Mouse (Mus musculus) hindlimb bud, embryonic 11.5 days (tissue): Measurements from ENCODE around the gene Wnk4.
"Not testable (repeated sequence)": the region's sequence is repeated elsewhere in the genome, so short reads cannot be mapped to it uniquely, and the experiment has no call there.

Source experiments
- DNase-seq: peaks from one replicate; pipeline ENCODE4 v3.0.0-alpha.2; 2012; ENCODE audit warnings: low read depth, low spot score; ENCODE audit errors: extremely low spot score

The Wnk4 gene

DNA sequence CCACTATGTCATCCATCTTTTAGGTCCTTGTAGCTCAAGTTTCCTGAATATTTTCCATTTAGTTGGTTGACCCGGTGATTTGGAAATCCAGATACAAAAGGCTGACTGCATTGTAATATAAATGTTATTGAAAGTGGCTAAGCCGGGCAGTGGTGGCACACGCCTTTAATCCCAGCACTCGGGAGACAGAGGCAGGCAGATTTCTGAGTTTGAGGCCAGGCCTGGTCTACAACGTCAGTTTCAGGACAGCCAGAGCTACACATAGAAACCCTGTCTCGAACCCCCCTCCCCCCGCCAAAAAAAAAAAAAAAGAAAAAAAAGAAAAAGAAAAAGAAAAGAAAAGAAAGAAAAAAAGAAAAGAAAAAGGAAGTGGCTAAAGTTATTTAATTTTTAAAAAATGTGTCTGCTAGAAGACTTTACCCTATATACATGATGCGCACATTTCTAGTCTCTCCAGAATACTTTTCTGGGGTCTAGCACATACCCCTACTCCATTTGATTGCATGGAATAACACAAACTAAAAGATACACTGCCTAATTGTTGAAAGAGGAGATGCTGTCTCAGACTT lies 54.8 kb downstream of the Wnk4 start:
- DNase-seq = no peak

GRCm38 (mm10) chr11:101315665-101316500 lies 55.5 kb downstream of the Wnk4 start, which contains the start of gene Psme3:
Psme3 (plus strand) TSS chr11:101316213.
- peak; percentile 82 for DNase-seq

- no peak for DNase-seq
Measured at GRCm38 (mm10) chr11:101316501-101316917, 56.1 kb downstream of the Wnk4 start.

DNA sequence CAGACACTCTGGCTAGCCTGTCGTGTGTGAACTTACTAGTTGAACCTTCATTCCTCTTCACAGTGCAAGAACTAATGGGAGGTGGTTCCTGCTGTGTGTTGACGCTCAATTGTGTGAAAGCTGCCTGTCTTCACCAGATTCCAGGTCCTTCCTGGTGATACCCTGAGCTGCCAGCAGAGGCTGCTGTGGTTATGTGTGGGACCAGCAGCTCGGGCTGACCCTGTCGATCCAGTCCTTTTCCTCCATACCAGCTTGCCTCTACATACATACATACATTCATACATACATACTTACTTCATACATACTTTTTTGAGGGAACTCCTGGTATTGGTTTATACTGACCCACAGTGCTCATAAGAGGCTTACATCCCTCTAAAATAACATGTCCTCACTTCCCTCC lies 63.2 kb downstream of the Wnk4 start:
- no peak for DNase-seq

GRCm38 (mm10) chr11:101324763-101325162 lies 64.4 kb downstream of the Wnk4 start, which contains the start of gene Aoc2:
Aoc2 (plus strand) TSS chr11:101325063.
- DNase-seq = no peak

DNA sequence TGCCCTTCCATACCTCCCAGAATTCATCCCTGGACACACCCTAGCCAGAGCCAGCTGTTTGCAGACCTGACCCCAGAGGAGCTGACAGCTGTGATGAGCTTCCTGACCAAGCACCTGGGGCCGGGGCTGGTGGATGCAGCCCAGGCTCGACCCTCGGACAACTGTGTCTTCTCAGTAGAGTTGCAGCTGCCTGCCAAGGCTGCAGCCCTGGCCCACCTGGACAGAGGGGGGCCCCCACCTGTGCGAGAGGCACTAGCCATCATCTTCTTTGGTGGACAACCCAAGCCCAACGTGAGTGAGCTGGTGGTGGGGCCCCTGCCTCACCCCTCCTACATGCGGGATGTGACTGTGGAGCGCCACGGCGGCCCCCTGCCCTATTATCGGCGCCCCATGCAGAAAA lies 64.8 kb downstream of the Wnk4 start:
- not testable (repeated sequence) for DNase-seq

DNA sequence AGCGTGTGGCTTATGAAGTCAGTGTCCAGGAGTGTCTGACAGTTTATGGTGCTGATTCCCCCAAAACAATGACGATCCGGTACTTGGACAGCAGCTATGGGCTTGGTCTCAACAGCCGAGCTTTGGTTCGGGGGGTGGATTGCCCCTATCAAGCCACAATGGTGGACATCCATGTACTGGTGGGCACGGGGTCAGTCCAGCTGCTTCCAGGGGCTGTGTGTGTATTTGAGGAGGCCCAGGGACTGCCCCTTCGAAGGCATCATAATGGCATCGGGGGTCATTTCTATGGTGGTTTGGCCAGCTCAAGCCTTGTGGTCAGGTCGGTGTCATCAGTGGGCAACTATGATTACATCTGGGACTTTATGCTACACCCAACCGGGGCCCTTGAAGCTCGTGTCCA lies 65.8 kb downstream of the Wnk4 start:
- no peak for DNase-seq
